Mouse (Mus musculus) embryonic fibroblast, embryonic 13.5 days (primary cell): ENCODE data around the gene Ubxn6.

Experiments
- CTCF ChIP-seq: IDR thresholded peaks from 2 replicates; pipeline ENCODE4 v1.5.1; 2011; ENCODE audit warnings: mild to moderate bottlenecking, control low read depth, low read length, moderate library complexity, borderline replicate concordance; ENCODE audit not compliant: insufficient read depth
- POLR2A ChIP-seq: IDR thresholded peaks from 2 replicates; pipeline ENCODE4 v1.6.1; 2011; ENCODE audit warnings: low read depth, mild to moderate bottlenecking, control low read depth, low read length, moderate library complexity

DNA sequence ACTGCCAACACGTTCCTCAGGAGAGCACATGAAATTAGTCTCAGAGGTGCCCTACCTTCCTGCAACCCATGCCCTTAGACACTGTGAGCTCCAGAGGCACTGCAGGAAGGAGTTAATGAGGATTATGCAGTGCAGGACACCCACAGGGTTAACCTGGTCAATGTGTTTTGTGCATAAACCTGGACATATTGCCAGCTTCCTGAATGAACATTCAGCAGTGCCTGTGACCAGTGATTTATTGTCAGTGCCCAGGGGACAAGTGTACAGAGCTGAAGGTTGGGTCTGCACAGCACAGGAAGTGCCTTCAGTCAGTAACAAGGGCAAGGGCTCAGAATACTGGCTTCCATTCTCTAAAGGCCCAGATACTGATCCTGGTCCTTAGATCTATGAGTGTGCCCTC, 47.9 kb downstream of the Ubxn6 start:
- TF ChIP-seq CTCF (no peak), POLR2A (no peak)
